Mouse (Mus musculus) urinary bladder, postnatal 25 days (tissue): ENCODE measurements around the gene 1500009C09Rik.

Source experiments
- DNase-seq: peaks from one replicate; pipeline ENCODE4 v3.0.0; 2022; ENCODE audit warnings: low spot score

Gene 1500009C09Rik

DNA sequence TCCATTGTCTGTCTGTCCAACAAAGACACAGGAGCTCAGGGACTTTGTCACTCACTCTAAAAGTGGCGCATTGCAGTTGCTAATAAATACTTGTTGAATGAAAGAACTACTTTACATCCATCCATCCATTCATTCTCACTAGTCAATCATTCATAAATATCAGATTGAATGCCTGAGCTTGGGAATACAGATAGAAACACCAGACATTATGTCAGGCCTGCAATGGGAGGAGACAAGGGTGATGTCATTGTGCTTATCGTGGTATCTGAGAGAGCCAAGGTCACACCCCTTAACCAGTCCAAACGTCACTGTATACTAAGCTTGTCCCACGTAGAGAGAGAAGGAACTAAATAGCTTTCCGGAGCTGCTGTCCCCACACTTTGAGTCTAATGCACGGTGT lies at the start of gene 1500009C09Rik:
Gene 1500009C09Rik, plus strand, starts transcription at position 301 of the 400 bp plus-strand sequence.
- no peak for DNase-seq

DNA sequence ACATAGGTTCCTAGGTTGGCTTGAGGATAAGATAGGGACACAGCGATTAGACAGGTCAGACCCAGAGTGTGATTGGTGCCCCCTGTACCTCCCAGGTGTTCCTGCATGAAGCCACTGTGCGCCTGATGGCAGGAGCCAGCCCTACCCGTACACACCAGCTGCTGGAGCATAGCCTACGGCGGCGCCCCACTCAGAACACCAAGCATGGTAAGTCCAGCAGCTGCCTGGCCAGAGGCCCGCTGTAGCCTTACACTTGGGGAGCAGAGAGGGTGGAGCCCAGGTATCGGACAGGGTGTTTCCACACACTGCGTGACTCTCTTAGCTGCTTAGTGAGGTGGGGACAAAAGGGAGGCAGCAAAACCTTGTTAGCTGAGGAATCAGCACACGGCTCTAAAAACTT lies 49.1 kb upstream of the 1500009C09Rik start:
- no peak for DNase-seq

DNA sequence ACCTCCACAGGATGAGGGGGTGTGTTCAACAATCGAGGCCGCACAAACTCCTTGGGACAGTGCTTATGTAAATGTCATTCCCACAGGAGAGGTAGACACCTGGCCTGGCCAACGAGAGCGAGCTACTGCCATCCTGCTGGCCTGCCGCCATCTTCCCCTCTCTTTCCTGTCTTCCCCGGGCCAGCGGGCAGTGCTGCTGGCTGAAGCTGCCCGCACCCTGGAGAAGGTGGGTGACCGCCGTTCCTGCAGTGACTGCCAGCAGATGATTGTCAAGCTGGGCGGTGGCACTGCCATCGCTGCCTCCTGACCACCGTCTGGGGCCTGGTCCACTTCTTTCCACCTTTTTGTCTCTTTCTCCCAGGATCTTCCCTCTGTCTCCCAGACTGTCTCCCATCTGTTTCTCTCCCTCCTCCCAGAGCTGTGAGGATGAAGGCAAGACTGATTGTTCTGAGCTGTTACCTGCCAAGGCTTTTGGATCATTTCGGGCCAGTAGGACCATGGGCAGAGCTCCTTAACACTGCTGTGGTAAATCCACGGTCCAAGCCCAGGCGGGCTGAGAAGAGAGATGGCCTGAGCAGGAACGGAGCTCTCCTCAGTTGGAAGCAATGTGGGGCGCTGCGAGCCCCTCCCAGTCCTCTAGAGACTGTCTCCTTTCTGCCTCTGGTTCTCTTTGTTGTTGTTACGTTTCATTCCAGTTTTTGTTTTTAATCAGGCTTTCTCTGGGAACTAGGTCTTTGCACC lies 48.4 kb upstream of the 1500009C09Rik start:
- no peak for DNase-seq

DNA sequence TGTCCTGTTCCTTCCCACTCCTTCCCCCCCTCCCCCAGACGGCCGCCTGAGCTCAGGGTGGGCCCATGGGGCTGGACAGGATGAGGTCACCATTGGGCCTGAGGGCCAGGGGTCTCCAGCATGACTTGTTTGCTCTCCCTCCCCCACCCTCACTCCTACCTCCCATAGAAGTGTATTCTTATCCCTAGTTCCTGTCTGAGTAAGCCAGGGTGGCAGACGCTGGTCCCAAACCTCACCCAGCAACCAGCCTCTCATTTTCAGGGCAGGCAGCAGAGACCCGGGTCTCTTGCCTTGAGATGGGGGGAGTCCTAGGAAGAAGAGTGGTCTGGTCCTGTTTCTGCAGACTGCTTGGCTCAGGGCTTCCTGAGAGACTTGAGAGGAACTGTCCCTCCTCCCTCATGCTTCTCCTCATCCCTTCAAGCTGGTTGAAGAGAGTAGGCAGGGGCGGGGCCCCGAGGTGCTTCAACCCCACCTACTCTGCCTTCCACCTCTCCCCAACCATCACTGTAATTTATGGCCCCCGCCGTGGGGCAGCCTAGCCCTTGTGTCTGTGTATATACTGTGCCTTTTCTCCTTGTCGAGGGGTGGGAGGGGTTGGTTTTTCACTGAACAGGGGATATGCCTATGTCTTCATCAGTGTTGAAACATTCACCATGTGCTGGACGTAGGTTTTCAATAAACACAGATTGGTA lies 47.4 kb upstream of the 1500009C09Rik start:
- no peak for DNase-seq

DNA sequence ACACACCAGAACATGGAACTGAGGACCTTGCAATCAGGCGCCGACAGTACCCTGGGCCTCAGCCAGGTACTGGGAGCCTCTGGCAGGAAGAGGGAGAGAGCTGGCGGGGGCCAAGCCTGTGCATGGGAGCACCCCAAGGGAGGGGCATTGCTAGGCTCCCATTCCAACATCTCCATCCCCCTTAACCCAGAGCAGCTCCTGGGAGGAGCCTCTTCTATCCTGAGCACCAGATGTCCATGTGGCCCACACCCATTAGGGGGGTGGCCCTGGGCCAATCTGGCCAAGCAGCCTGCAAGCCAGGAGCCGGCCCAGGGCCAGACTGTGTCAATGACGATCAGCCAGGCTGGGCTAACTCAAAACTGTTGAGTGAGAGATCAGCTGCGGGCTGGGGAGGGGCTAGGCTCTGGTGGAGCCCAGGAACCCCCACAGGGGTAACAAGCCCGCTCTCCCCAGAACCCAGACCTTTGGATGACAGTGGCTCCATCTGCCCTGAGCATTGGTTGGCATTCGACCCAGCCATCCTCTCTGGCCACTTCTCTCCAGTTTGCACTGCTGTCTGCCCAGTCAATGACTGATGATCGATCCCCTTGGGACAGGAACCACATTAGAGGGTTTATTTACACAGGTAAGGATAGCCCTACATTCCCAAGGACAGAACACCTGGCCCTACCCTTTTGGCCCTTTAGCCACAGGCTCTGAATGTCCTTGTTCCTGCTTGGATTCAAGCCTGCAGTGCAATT lies 45.7 kb upstream of the 1500009C09Rik start:
- DNase-seq = peak; percentile 48

DNA sequence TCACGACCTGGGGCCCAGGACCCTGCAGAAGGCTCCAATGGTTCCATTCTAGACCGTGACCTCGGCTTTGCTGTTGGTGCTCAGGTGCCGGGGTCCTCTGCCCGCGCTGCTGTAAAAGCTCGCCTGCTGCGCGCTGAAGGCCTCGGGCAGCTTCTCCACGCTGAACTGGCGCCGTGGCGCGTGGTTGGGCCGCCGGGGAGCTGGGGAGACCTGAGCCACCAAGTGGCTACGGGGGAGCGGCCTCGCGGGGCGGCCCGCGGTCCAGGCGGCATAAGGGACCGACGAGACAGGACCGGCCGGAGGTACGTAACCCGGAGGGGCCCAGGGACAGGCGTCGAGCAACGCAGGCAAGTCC lies 45.1 kb upstream of the 1500009C09Rik start:
- DNase-seq = no peak

DNA sequence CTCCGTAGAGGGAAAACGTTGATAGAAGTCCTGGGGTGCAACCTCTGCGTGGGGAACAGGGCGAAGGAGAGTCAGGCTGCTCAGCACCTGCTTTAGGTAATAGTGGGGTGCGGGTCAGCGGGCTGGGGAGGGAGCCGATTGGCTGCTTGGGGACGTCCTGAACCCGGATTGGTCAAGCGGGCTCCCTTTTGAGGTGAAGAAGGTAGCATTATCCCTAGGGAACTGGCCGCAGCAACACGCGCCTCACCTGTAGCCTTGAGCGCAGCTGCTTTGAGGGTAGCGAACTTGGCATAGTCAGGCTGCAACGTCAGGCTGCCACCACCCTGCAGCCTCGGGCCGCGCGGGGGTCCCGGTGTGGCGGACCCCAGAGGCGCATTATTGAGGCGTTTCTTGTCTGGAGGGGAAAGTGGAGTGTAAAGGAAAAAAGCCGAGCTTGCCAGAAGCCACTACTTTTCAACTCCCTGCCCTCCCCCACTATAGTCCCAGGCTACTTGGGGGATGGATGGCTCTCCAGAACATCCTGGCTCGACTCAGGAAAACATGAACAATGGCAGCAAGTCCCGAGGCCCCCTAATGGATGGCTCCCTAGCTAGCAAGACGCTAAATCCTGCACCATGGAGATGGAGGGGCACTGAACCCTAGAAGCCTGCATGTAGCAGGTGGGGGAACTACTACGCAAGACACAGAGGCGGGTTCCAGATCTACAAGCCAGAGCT lies 44.5 kb upstream of the 1500009C09Rik start:
- no peak for DNase-seq

DNA sequence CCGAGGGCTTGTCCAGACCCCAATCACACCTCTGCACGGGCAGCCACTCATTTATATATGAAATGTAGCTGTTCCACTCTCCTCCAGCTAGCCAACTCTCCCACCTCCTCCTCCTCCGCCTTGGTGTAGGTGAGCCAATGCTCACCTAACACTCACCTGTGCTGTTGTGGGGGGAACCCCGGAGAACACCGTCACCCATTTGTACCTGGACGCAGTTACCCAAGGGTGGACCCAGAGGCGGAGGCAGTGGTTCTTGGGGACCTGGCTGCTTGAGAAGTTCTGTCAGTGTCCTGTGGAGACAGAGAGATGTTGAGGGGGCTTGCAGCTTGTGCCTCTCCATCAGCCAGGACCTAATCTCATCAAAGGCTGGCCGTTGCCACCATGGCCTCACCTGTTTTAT lies 43.9 kb upstream of the 1500009C09Rik start:
- no peak for DNase-seq

DNA sequence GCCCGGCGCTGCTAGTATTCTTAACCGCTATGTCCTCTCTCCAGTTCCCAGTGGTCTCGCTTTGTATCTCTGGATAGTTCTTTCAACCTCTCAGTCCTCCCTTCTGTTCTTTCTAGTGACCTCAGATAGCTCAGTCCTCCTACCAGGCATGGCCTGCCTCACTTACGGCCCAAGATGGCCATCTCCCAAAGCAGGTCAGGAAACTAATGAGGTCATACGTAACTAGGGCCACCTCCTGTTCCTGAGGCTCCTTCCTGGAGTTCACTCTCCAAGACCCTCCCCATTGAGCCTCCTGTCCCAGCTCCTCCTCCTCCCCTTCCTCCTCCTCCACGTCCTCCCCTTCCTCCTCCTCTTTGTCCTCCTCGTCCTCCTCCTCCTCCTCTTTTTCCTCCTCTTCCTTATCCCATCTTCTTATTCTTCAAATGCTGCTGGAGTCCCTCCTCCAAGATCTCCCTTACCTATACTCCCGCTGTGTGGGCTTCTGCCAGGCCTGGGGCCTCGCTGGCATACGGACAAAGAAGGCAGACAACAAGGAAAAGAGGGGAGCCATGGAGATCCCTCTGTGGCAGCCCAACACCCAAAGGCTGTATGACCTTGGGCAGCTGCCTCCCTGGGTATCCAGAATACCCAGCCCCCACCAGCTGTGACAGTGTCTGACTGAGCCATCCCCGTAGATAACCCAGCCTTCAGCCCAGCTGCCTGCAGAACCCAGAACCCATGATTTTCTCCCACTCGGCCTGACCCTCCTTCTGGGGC lies 42.7 kb upstream of the 1500009C09Rik start:
- no peak for DNase-seq

DNA sequence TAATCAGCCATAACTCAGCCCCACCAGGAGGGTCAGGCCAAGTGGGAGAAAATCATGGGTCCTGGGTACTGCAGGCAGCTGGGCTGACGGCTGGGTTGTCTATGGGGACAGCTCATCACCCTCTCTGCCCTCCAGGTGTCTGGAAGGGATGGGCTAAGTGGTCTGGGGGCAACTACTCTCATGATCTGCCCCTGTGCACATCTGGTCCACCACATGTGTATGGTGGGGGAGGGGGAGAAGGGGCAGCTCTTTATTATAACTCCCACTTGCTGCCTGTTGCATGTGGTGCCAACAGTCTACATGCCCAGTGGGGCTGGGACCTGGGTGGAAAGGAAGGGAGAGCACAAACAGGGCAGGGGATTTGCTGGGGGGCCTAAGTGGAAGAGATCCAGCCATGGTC lies 41.4 kb upstream of the 1500009C09Rik start:
- no peak for DNase-seq

DNA sequence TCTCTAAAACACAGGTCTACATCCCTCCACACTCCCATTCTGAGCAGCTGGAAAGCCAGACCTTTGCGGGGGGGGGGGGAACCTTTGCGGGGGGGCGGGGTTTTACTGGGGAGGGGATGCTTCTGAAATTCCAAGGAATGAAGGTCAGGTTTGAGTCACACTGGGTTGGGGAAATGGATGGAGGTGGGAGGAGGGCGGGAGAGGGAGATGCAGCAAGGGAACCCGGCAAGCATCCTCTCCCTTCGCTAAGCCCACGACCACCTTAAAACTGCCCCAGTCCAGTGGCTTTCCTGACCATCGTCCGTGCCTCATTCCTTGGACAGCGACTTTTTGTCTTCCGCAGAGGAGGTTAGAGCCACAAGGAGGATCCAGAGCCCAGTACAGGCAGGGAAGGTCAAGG lies 40.9 kb upstream of the 1500009C09Rik start:
- no peak for DNase-seq

DNA sequence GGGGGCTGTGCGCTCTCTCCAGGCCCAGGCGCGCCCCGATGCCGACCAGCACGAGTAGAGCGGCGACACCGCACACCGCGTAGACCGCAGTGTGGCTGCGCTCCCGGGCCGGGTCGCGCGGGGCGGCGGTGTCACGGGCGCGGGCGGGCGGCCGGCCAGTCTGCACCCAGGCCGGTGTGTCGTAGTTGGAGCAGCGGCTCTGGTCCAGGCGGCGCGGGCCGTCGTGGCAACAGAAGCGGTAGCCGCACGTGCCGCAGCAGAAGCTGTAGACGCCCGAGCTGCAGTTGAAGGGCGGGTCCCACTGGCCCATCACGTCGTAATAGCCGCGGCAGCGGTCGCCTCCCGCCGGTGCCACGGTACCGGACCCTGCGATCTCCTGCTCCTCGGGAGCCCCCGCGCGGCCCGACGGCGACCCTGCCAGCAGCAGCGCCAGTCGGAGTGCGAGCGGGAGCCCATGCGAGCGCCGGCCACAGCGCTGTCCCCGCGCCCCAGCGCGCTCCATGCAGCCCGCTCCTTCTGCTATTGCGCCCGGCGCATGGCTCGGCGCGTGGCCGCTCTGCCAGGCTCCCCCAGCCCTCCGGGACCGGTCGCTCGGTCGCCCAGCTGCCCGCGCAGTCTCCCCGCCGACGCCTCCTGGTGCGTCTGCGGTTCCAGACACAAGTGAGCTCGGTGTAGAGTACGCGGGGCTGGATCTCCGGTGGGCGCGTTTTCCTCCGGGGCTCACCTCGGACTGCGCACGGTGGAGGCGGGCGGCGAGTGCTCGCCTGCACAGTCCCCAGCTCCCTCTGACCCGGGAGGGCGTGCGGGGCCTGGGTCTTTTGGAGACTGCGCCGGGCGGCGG lies 40.1 kb upstream of the 1500009C09Rik start:
- no peak for DNase-seq

DNA sequence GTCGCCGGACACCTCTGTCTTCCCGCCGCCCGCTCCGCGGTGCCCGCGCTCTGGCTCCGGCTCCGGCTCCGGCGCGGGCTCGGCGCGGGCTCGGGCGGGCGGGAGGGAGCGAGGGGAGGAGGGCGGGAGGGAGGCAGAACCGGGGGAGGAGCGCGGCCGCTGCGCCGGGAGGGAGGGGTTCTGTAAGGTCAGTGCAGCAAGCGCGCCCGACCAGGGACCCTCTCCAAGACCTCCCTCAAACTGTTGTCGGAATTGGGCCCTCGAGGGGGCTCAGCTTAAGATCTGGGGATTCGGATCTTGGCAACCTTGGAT lies 39.5 kb upstream of the 1500009C09Rik start, which contains the start of gene Shisa8:
Gene Shisa8, minus strand, starts transcription at position 64 of the 312 bp plus-strand sequence.
- DNase-seq = no peak

DNA sequence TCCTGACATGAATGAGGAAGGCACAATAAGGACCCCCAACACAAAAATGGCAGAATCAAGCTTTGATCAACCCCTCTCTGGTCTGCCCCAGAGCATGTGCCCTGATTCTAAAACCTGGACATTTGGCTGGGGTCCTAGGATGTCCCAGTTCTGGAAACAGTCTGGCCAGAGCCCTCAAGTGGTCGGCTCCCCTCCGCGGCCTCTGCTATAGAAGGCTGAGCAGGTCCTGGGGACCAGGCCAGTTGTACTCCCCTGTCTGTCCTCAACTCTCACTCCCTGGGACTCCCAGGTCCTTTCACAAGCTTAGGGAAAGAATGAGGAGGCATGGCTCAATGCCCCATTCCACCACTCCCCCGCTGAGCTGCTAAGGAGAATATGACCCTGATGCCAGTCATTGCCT lies 39.0 kb upstream of the 1500009C09Rik start:
- no peak for DNase-seq

DNA sequence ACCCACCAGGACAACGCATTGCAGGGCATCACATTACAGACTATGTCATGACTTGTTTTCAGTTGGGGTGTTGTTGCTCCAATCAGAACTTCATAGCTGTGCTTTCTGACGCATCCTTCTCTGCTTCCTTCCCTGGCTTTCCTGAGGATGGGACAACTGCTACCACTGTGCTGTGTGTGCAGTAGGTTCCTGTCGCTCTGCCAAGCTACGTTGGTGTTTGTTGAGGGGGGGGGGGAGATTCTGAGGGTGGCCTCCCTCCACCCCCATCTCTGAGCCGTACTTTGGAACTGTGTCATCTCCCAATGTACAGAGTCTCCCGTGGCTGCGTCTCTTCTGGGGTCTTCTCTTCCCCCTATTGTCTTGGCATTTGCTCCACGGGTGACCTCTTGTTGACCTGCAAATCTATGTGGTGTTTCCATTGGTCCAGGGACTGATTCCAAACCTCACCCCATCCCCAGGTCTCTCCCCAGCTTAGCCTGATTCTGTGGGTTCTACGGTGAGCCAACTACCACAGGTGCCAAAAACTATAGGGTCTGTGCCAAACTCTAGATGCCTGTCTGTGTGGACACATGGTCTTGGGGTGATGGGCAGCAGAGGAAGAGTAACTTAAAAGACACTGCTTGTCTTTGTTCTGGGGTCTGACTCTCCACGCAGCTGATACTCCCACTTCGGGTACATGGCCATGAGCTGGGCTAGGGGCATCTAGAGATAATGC lies 36.7 kb upstream of the 1500009C09Rik start:
- no peak for DNase-seq

DNA sequence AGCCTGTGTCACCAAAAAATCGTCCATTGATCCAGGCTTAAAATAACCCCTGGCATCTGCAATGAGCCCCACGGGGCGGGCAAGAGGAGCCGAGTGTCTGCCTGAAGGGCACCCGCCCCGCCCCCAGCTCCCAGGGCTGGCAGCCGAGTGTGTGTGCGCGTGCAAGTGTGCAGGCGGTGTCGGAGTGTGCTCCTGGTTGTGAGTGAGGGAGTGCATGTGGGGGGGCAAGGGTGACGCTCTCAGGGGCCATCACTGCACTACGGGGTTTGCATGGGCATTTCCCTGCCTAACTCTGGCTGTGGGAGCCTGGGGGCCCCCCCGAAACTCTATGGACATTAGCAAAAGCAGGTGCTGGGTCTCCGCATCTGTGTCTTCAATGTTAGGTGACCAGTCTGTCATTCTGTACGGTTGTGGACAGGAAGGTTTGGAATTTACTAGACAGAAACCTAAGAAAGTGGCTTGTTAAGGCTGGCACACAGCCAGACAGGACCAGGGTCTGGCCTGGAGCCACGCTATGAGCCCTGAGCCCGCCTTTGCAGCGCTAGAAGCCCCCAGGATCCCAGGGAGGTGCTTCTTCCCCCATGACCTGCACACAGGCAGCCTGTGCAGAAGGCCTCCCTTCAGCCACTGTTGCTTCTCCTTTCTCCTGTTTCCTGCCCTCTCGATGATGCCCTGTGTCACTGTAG lies 35.9 kb upstream of the 1500009C09Rik start:
- no peak for DNase-seq

DNA sequence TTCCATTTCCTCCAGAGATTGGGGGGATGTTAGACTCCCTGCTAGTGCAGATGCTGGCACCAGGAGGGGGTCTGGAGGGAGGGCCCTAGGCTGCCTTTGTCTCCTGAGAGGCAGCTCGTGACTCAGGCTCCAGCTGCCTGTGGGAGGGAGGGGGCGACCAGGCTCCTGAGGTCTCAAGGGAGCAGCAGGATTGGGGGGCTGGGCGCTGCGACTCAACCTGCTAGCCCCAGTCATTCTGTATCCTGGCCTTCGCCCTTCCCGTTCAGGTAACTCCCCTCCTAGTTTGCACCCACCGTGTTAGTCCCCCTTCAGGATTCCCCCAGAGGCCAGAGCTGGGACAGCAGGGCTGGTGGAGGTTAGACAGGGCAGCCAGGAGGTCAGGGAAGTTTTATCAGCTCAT lies 35.2 kb upstream of the 1500009C09Rik start:
- DNase-seq = no peak

DNA sequence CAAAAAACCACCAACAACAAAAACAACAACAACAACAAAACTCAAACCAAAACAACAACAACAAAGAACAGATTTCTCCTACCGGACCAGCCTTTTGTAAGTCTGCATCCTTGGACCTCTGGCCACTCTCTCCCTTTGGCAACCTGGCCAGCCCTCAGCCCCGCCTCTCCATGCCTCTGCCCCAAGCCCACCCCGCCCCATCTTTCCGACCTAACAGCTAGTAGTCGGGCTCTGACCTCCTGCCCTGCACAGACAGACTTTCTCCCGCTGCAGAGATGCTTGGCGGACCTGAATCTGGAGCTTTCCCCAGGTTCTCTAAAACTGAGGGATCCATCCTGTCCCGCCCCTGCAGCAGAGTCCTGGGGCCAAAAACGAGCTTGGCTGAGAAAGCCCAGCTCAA lies 34.2 kb upstream of the 1500009C09Rik start:
- DNase-seq = no peak
